Mouse (Mus musculus) kidney, embryonic 15.5 days (tissue): ENCODE measurements around the gene Ctrc. TPM values are rescaled to one million over a fixed set of nuclear protein-coding genes. Genes with fewer than 3 reads are reported as not detected.

Experiments used
- ATAC-seq: fragments of 200-750 bp; cut with Nextera tagmentation; replicated peaks from 2 replicates; pipeline ENCODE4 v1.8.0; 2017; ENCODE audit warnings: moderate TSS enrichment; ENCODE audit not compliant: low FRiP score
- H3K27ac ChIP-seq: fragments of 300-500 bp; sonication (generic); 2 replicates; pipeline ENCODE4 v1.5.1; 2015; ENCODE audit warnings: mild to moderate bottlenecking, inconsistent platforms
- H3K27me3 ChIP-seq: fragments of 300-500 bp; sonication (generic); 2 replicates; pipeline ENCODE4 v1.6.1; 2015; ENCODE audit warnings: inconsistent platforms
- H3K36me3 ChIP-seq: fragments of 300-500 bp; sonication (generic); 2 replicates; pipeline ENCODE4 v1.6.1; 2015; ENCODE audit warnings: inconsistent platforms
- H3K4me1 ChIP-seq: fragments of 300-500 bp; sonication (generic); 2 replicates; pipeline ENCODE4 v1.6.1; 2015; ENCODE audit warnings: inconsistent platforms
- H3K4me2 ChIP-seq: fragments of 300-500 bp; sonication (generic); 2 replicates; pipeline ENCODE4 v1.6.1; 2015; ENCODE audit warnings: moderate library complexity, mild to moderate bottlenecking, inconsistent platforms
- H3K4me3 ChIP-seq: fragments of 300-500 bp; sonication (generic); replicated peaks from 2 replicates; pipeline ENCODE4 v1.5.1; 2015; ENCODE audit warnings: mild to moderate bottlenecking, inconsistent platforms
- H3K9ac ChIP-seq: fragments of 300-500 bp; sonication (generic); 2 replicates; pipeline ENCODE4 v1.6.1; 2015; ENCODE audit warnings: mild to moderate bottlenecking, inconsistent platforms
- H3K9me3 ChIP-seq: fragments of 300-500 bp; sonication (generic); replicated peaks from 2 replicates; pipeline ENCODE4 v1.6.1; 2016; ENCODE audit warnings: inconsistent platforms
- WGBS: fragments of 180-500 bp; shearing (Covaris S2); methylation state at CpG from one replicate; pipeline ENCODE4 v1.1.7; 2015; ENCODE audit warnings: mixed read lengths; 5-methylcytosine and 5-hydroxymethylcytosine counted together
- polyA plus RNA-seq: library from polyadenylated mRNA; unstranded; fragments of >200 nt; fragmentation: Nextera tagmentation; extraction: Ambion mirVana; gene quantifications from 2 replicates; pipeline ENCODE4 v1.2.1, GENCODE M21; 2015

Gene Ctrc
- polyA plus RNA-seq, 1 experiment from 2014 or later, result not detected

GRCm38 (mm10) chr4:141816267-141816666 lies 29.9 kb downstream of the Ctrc start:
- Histone ChIP-seq H3K27me3 (no peaks in the 10 kb centered on the region), H3K9me3 (no peaks in the 10 kb centered on the region), H3K4me3 (no peak overlapping the region), H3K9ac (no peak overlapping the region), H3K4me1 (peaks cover 6% of the 10 kb centered on the region; the same call in 1 of the 2 replicates), H3K36me3 (peaks cover 49% of the 10 kb centered on the region), H3K27ac (no peak overlapping the region), H3K4me2 (no peak overlapping the region)
- WGBS, result 85% methylated on average over 7 of the region's 7 CpGs
- ATAC-seq, result no peak

GRCm38 (mm10) chr4:141811375-141811774 lies 34.8 kb downstream of the Ctrc start:
- Histone ChIP-seq H3K9ac (no peak overlapping the region), H3K27ac (no peak overlapping the region), H3K9me3 (no peaks in the 10 kb centered on the region), H3K4me1 (no peaks in the 10 kb centered on the region), H3K4me3 (no peak overlapping the region), H3K36me3 (peaks cover 98% of the 10 kb centered on the region), H3K4me2 (no peak overlapping the region), H3K27me3 (no peaks in the 10 kb centered on the region)
- ATAC-seq, result no peak
- WGBS, result 93% methylated on average over 7 of the region's 7 CpGs

- Histone ChIP-seq H3K27ac (no peak overlapping the region), H3K27me3 (no peaks in the 10 kb centered on the region), H3K9ac (no peak overlapping the region), H3K9me3 (no peaks in the 10 kb centered on the region), H3K4me1 (no peaks in the 10 kb centered on the region), H3K36me3 (peaks cover 99% of the 10 kb centered on the region), H3K4me2 (no peak overlapping the region), H3K4me3 (no peak overlapping the region)
- 93% methylated on average over 2 of the region's 2 CpGs for WGBS
- no peak for ATAC-seq
Measured at GRCm38 (mm10) chr4:141810975-141811374, 35.2 kb downstream of the Ctrc start.

GRCm38 (mm10) chr4:141809850-141810464 lies 36.2 kb downstream of the Ctrc start:
- Histone ChIP-seq H3K27ac (no peak overlapping the region), H3K4me1 (no peaks in the 10 kb centered on the region), H3K36me3 (peaks cover 100% of the 10 kb centered on the region), H3K4me3 (no peak overlapping the region), H3K4me2 (no peak overlapping the region), H3K27me3 (no peaks in the 10 kb centered on the region), H3K9me3 (no peaks in the 10 kb centered on the region), H3K9ac (no peak overlapping the region)
- 81% methylated on average over 8 of the region's 8 CpGs for WGBS
- ATAC-seq, result no peak

GRCm38 (mm10) chr4:141805886-141806285 lies 40.3 kb downstream of the Ctrc start:
- Histone ChIP-seq H3K36me3 (peaks cover 83% of the 10 kb centered on the region), H3K27ac (no peak overlapping the region), H3K9me3 (no peaks in the 10 kb centered on the region), H3K27me3 (no peaks in the 10 kb centered on the region), H3K4me1 (no peaks in the 10 kb centered on the region), H3K9ac (no peak overlapping the region), H3K4me2 (no peak overlapping the region), H3K4me3 (no peak overlapping the region)
- ATAC-seq, result no peak
- 95% methylated on average over 8 of the region's 8 CpGs for WGBS

GRCm38 (mm10) chr4:141804105-141804504 lies 42.1 kb downstream of the Ctrc start:
- Histone ChIP-seq H3K27me3 (no peaks in the 10 kb centered on the region), H3K9ac (no peak overlapping the region), H3K4me2 (no peak overlapping the region), H3K9me3 (no peaks in the 10 kb centered on the region), H3K4me3 (no peak overlapping the region), H3K36me3 (peaks cover 65% of the 10 kb centered on the region), H3K4me1 (no peaks in the 10 kb centered on the region), H3K27ac (no peak overlapping the region)
- WGBS, result 89% methylated on average over 4 of the region's 4 CpGs
- no peak for ATAC-seq

GRCm38 (mm10) chr4:141797545-141797944 lies 48.6 kb downstream of the Ctrc start:
- H3K27me3 ChIP-seq, result no peaks in the 10 kb centered on the region
- no peak for ATAC-seq
- no peak overlapping the region for H3K4me3 ChIP-seq

GRCm38 (mm10) chr4:141796954-141797353 lies 49.2 kb downstream of the Ctrc start:
- ATAC-seq, result no peak
- Histone ChIP-seq H3K27ac (no peak overlapping the region), H3K27me3 (no peaks in the 10 kb centered on the region), H3K4me2 (no peak overlapping the region), H3K4me3 (no peak overlapping the region), H3K4me1 (peaks cover 32% of the 10 kb centered on the region), H3K9ac (no peak overlapping the region), H3K36me3 (peaks cover 29% of the 10 kb centered on the region), H3K9me3 (no peaks in the 10 kb centered on the region)
- 82% methylated on average over 4 of the region's 4 CpGs for WGBS

More at GRCm38 (mm10) chr4:141797545-141797944, 48.6 kb downstream of the Ctrc start:
- H3K27ac ChIP-seq, result no peak overlapping the region
- no peaks in the 10 kb centered on the region for H3K9me3 ChIP-seq
- WGBS, result 93% methylated on average over 5 of the region's 5 CpGs
- H3K36me3 ChIP-seq, result peaks cover 29% of the 10 kb centered on the region
- H3K9ac ChIP-seq, result no peak overlapping the region
- H3K4me2 ChIP-seq, result no peak overlapping the region
- H3K4me1 ChIP-seq, result peaks cover 31% of the 10 kb centered on the region

GRCm38 (mm10) chr4:141796356-141796755 lies 49.8 kb downstream of the Ctrc start:
- Histone ChIP-seq H3K9ac (no peak overlapping the region), H3K4me3 (no peak overlapping the region), H3K27ac (no peak overlapping the region), H3K4me2 (no peak overlapping the region), H3K9me3 (no peaks in the 10 kb centered on the region), H3K36me3 (peaks cover 29% of the 10 kb centered on the region), H3K27me3 (no peaks in the 10 kb centered on the region), H3K4me1 (peaks cover 34% of the 10 kb centered on the region)
- no peak for ATAC-seq
- WGBS, result 78% methylated on average over 7 of the region's 7 CpGs

- H3K4me2 ChIP-seq, result peak overlapping the region; percentile 62
- no peaks in the 10 kb centered on the region for H3K27me3 ChIP-seq
- H3K4me1 ChIP-seq, result peaks cover 44% of the 10 kb centered on the region
- H3K27ac ChIP-seq, result peak overlapping the region; percentile 99
- WGBS, result 8% methylated on average over 5 of the region's 5 CpGs
- H3K36me3 ChIP-seq, result peaks cover 29% of the 10 kb centered on the region
- no peak for ATAC-seq
- H3K9ac ChIP-seq, result peak overlapping the region; percentile 67
- H3K9me3 ChIP-seq, result no peaks in the 10 kb centered on the region
- H3K4me3 ChIP-seq, result peak overlapping the region; percentile 78
Measured at GRCm38 (mm10) chr4:141794152-141794535, 52.0 kb downstream of the Ctrc start.

- Histone ChIP-seq H3K4me3 (peak within 1 kb of the TSS; percentile 78), H3K36me3 (peaks cover 28% of the 10 kb centered on the region), H3K9ac (peak within 1 kb of the TSS; percentile 67), H3K27ac (peak within 1 kb of the TSS; percentile 99), H3K9me3 (no peaks in the 10 kb centered on the region), H3K4me2 (peak within 1 kb of the TSS; percentile 62), H3K27me3 (no peaks in the 10 kb centered on the region), H3K4me1 (peaks cover 44% of the 10 kb centered on the region)
- ATAC-seq, result peak; percentile 87
- under 1% methylated on average over 76 of the region's 80 CpGs for WGBS
Measured at GRCm38 (mm10) chr4:141793282-141794151, 52.6 kb downstream of the Ctrc start, which contains the start of gene Casp9. Gene Casp9 (plus strand): TSS chr4:141793612.

- H3K27me3 ChIP-seq, result no peaks in the 10 kb centered on the region
- ATAC-seq, result no peak; the same call in 1 of the 2 replicates
- peak overlapping the region; percentile 62 for H3K4me2 ChIP-seq
- peak overlapping the region; percentile 99 for H3K27ac ChIP-seq
- peak overlapping the region; percentile 36 for H3K9ac ChIP-seq
- H3K36me3 ChIP-seq, result peaks cover 28% of the 10 kb centered on the region
- H3K4me1 ChIP-seq, result peaks cover 44% of the 10 kb centered on the region
- H3K4me3 ChIP-seq, result peak overlapping the region; percentile 78
- 11% methylated on average over 10 of the region's 10 CpGs for WGBS
- H3K9me3 ChIP-seq, result no peaks in the 10 kb centered on the region
Measured at GRCm38 (mm10) chr4:141792554-141793281, 53.4 kb downstream of the Ctrc start.
